Mouse (Mus musculus) brain, embryonic 18.5 days (tissue): ENCODE measurements around the gene Cpeb3.
"Not testable (repeated sequence)": the region's sequence is repeated elsewhere in the genome, so short reads cannot be mapped to it uniquely, and the experiment has no call there.

Experiments used
- DNase-seq: peaks from one replicate; pipeline ENCODE4 v3.0.0-alpha.2; 2012; ENCODE audit warnings: low read depth, low spot score

Cpeb3 gene

DNA sequence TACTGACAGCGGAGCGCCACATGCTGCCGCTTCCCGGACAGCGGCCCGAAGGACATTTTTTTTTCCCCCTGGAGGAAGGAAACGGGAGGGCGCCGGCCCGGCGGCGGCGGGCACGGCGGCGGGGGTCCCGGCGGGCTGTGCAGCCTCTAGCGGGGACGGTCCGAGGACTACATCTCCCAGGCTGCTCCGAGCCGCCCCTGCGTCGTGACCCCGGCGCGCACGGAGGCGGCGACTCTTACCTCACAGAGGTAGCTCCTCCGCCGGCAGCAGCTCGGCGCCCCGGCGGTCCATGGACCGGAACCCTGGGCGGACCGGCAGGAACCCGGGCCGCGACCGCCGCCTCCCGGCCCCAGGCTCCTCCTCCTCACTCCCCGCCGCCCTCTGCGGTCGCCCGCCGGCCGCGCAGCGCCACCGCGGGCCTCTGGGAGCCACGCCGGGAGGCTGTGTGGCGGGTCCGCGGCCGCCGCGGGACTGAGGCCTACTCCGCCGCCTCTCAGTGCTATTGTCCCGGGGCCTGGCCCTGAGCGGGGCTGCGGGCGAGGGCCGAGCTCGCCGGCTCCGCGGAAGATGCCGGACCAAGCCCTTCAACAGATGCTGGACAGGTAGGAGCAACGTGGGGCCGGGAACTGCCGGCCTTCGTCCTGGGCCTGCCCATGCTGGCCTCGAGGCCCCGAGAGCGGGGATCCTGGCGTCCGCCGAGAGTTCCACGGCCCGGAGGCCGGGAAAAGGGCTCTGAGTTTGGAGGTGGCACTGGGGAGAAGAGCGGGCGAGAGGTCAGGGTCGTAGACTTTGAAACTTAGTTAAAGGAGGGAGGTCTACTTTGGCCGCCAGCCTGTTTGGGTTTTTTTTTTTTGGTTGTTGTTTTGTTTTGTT, 862 bp downstream of the Cpeb3 start, which contains the start of gene March5:
Gene March5 (plus strand): TSS at position 241 of the 873 bp plus-strand sequence.
- peak; percentile 76 for DNase-seq

DNA sequence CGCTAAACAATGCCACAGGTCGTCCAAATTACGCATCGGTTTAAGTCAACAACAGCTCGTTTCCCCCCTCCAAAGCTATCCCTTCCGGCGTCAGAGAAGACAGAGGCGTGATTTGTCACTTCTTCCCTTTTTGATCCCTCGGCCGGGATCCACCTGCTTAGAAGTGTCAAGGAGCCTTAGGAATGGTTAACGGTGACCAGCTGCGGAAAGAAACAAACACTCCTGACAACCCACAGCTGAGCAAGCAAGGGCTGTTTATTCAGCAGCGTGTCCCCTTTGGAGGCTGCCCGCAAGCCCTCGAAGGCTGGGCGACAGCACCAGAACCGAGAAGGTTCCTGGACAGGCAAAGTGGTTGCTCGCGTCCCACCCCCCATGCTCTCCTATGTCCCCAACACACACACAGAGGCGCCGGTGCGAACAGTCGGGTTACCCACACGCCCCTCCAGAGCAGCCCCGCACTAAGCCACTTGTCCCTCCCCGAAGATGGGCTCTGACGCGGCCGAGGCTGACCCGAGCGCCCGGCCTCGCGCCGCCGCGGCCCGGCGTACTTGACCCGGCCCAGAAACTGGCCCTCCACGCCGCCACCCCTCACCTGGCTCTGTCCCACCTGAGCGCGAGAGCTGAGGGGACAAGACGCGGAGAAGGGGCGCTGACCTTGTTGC, 1.6 kb downstream of the Cpeb3 start:
- DNase-seq = no peak

DNA sequence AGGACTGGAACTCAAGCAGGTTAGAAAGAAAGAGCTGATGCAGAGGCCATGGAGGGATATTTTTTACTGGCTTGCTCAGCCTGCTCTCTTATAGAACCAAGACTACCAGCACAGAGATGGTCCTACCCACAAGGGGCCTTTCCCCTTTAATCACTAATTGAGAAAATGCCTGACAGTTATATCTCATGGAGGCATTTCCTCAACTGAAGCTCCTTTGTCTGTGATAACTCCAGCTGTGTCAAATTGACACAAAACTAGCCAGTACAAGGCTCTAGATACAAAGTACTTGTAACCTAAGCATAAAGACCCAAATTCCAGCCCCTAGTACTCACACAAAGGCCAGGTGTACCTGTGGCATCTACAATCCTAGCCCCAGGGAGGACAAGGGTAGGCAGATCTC, 3.2 kb downstream of the Cpeb3 start:
- DNase-seq = not testable (repeated sequence)

DNA sequence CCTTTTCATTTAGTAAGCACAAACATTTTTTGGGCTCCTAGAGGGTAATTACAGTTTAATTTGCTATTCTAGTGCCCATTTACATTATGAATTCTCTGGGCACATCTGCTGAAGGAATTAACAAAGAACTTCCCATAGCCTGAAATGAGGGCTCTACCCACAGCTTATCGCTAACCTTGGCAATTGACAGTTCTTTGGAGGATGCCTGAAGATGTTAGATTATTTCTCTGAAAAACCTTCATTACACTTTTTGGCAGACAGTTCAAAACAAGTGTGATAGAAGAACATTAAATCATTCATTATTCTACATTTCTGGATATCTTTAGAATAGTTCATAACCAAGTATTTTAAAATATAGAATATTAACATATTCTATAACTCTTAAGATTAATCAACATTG, 5.0 kb downstream of the Cpeb3 start:
- DNase-seq = no peak

DNA sequence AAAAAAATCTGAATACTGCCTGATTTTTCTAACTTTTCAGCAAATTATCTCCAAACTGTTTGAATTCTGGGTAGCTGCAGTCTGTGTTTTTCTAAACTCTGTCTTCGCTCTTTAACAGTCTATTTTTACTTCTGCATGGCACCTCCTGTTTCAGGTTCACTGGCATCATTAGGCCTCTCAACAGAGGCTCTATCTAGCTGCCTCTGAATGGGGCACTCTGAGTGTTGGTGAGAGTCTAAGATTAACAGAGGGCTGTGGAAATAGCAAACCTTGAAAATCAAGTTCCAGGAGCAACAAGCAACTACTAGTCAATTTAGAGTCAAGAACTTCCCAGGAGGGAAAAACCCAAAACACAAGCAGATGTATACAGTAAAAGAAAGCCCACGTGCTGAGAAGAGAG, 8.5 kb downstream of the Cpeb3 start:
- no peak for DNase-seq

DNA sequence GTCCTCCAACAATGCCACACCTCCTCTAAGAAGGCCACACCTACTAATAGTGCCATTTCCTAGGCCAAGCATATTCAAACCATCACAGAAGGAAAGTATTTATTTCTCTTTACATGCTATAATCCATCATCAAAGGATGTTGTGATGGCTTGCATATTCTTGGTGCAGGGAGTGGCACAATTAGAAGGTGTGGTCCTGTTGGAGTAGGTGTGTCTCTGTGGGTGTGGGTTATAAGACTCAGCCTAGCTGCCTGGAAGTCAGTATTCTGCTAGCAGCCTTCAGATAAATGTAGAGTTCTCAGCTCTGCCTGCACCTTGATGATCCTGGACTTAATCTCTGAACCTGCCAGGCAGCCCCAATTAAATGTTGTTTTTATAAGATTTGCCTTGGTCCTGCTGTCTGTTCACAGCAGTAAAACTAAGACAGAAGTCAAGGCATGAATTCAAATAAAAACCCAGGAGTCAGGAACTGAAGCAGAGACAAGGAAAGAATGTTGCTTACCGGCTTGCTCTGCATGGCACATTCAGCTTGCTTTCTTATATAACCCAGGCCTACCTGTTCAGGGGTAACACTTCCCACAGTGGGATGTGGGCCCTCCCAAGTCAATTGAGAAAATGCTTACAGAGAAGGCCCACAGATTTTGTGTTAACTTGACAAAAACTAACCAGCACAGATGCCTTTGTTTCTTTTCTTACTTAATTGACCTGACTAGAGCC, 10.1 kb downstream of the Cpeb3 start:
- DNase-seq = no peak

DNA sequence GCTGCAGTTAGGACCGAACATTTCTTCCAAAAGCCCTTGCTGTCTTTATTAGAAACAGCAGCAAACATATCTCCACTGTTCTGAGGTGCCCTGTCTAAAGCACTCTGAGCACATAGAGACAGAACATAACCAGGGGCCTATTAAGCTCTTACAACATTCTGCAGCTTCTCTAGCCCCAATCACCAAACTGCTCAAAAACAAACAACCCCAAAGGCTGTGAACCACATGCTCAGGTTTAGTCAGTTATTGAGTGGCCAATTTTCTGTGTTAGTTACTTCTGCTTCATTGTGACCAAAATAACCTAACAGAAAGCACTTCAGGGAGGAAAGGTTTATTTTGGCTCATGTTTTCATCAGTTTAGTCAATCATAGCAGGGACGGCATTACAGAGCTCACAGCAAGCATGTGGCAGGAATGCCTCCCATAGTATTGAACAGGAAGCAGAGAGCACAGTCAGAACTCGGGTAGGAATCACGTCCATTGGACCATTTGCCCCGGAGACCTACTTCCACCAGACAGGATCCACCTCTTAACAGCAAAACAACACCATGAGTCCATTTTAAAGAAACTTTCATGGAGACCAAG, 15.8 kb downstream of the Cpeb3 start:
- DNase-seq = no peak

DNA sequence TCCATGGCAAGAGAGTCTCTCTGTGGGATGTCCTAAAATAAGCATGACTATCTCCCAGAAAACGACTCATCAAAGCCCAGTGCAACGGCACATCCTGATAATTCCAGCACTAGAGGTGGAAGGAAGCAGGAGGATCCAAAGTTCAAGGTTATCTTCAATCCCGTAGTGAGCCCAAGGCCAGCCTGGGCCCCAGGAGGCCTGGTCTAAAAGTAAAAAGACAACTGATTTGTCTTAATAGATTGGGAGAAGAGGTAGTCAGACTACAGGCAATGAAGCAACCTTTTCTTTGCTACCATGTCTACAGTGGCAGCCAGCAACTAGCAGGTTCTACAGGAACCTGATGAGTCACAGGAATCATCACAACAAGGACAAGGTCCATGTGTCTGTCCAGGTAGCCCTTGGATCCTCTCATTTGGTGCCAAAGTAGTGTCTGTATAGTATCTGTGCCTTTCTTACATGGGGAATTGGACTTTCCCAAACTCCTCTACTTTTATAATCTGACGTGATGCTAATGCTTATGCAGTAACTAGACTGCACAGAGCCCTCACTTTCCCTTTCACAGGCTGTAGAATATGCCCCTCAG, 19.9 kb downstream of the Cpeb3 start:
- DNase-seq = no peak

DNA sequence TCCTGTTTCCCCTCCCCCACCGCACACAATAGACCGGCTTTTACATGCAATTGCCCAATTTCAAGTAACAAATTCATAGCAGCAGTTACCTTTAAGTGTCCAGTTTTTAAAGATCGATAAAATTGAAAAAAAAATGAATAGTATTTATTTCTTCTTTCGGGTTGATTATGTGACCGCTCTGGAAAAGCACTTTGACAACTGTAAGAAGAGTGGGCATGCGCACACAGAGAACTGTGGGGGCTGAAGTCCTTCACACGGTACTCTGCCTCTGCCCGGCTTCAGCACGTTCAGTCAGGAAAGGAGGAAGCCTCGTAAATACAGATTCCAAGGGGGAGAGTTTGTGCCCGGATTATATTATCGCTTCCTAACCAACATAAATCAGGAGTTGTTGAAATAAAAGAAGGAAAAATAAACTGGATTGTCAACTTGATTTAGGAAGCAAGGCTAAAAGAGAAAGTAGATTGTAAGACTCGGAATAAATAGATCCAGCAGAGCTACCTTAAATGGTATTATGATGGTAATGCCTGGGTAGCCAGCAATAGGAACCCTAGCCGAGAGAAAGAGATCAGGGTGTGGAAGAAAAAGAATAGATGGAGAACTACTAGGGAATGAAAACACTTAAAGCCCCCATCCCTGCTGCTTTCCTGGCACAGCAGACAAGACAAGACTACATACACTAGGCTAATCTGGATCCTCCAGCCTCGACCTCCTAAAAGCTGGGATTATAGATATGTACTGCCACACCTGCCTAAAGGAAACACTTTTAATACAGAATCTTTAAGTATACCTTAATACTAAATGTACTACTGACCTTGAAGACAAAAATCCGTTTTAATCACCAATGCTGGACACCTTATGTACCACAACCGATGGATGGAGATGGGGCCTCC, 30.3 kb downstream of the Cpeb3 start:
- no peak for DNase-seq

DNA sequence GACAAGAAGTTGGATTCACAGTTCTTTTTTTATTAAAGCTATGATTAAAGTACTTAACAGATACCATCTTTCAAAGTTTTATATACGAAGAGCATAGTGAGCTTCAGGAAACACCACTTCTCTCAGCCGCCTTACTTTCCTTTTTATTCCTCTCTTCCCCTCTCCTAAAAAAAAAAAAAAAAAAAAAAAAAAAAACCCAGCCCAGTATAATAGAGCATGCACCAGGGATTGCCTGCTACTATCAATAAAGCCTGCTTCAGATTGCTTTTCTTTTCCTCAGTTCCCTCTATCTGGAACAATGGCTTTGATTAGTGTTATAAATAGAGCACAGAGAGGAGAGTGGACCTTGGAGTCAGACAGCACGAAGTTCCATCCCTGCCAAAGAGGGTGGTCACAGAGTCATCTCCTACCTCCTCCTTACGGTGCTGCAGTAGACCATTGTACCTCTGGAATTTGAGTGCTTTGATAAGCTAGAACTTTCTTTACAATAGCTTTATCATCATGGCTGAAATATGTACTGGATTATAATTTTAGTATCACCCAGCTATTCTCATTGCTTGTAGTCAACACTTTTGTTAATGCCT, 31.4 kb downstream of the Cpeb3 start:
- no peak for DNase-seq

DNA sequence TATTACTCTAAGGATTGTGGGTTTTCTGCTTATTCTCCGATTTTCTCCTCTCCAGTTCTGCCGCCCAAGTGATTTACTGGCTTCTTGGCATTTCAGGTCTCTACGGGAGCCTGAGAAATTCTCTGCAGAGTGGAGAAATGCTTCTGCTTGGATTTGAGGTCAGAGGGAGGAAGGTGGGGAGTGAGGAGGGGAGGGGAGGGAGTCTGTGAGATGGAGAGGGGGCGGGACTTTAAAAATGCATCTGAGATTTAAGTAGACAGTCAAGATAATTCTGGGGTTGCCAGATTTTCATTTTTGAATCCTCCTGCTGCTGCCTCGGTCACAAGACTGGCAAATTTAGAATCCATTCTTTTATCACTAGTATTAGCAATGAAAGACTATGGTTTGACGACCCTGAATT, 32.5 kb downstream of the Cpeb3 start:
- no peak for DNase-seq

DNA sequence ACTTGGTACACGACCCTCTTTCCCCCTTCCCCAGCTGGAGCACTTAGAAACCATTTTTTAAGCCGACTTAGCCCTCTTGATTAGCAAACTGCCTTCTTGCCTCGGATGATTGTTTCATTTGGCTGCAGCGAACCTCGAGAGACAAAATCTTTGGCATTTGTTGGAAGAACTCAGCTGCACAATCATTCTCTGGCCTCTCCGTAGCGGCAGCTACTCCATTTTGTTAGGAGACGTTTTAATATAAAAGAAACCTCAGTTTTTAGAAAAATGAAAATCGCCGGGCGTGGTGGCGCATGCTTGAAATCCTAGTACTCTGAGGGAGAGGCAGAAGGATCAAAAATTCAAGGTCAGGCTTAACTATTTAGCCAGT, 33.0 kb downstream of the Cpeb3 start:
- DNase-seq = no peak

DNA sequence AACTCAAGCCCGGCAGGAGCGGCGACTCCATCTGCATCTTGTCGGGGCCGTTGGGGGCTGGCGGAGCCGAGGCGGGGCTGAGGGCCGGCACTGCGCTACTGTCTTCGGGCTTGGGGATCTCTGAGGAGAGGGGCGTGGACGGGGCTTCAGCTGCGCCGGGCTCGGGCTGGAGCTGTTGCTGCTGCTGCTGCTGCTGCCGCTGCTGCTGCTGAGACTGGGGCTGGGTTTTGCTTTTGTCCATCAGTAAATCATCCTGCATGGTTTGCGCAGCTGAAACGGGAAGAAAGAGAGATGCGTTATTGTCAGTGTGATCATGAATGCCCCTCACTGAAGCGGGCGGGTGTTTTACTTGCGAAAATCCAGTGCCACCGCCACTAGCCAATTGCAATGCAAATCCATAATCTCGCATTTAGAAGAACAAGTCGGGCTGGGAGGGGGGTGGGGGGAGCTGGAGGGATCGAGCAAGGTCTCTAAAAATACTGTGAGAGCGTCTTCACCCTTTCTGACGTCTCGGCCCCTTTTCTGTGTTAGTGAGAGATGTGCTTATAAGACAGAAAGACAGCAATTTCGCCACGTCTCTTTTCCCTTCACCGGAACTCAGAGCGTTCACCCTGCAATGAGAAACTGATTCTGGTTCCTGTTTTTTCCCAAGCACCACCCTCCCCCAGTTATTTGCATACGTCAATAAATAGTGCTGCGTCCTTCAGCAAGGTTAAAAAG, 33.5 kb downstream of the Cpeb3 start:
- no peak for DNase-seq

DNA sequence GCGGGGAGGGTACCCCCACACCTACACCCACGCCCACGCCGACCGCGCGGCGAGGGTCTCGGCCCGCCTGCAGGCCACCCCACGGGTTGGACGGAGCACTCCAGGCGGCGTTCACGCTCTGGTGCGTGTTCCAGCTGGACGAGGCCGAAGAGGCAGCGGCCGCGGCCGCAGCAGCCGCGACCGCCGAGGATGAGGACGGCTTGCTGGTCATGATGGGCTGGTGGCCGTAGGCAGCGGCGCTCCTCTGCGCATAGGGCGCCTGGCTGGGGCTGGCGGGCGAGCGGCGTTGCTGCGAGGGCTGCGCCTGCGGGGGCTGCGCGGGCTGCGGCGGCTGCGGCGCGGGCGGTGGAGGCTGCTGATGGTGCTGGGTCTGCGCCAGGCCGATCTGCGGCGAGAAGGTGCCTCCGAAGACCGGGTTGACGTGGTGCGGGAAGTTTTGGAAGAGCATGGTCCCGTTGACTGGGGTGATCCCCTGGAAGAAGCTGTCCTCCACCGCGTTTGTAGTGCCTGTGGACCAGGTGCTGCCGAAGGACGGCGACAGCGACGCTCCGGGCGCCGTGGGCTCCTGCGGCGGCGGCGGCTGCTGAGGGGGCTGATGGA, 34.2 kb downstream of the Cpeb3 start:
- no peak for DNase-seq

DNA sequence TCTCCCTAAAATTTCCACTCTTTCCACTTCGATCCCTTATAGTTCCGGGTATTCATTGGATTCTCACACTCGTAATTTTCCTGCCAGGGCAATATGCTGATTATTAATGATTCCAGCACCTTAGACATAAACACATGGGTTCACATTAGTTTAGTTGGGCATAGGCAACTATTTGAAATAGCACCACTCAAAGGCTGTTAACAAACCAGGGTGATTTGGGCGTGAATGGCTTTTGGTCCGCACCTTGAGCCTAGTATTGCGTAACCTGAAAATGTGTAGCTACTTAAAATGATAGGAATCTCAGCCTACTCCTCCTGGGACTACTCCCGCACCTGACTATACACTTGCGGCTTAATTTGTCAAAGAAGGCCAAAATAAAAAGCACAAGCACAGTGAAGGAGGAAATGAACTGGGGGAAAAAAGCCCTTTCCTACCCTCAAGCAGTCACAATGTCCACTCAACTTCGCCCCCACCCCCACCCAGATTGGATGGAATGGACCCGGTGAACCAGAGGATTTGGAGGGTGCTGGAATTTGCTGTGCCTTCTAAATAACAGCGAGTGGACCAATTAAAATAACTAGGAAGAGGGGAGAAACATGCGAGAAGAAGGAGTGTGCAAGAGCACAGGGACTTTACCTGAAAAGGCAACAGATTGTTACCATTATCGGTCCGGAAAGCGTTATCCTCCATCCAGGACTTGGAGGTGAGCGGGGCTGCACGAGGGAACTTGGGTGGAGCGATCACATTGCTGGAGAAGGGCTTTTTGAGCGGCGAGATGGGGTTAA, 34.9 kb downstream of the Cpeb3 start:
- DNase-seq = no peak

DNA sequence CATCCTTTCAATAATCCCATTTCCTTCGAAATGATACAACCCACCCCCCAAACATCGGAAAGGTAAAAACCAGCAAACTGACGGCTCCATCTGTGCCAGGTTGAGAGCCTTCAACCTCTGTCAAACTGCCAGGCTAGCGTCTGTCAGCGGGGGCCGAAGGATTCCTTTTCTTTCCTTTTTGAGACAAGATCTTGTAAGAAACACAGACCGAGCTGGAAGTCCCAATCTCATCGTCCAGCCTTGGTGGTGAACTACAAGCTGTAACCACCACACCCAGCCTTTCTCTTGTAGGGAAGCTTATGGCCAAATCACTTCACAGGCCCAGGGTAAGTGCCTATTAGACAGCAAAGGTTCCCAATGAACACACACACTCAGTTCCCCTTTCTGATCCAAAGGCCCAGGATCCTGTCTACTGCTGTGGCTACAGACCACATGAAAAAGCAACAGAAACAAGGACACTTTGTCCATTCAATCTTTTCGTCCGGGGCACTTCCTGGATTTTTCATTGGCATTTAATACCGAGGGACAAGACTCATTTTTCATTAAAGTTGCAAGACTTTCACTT, 35.8 kb downstream of the Cpeb3 start:
- DNase-seq = no peak

DNA sequence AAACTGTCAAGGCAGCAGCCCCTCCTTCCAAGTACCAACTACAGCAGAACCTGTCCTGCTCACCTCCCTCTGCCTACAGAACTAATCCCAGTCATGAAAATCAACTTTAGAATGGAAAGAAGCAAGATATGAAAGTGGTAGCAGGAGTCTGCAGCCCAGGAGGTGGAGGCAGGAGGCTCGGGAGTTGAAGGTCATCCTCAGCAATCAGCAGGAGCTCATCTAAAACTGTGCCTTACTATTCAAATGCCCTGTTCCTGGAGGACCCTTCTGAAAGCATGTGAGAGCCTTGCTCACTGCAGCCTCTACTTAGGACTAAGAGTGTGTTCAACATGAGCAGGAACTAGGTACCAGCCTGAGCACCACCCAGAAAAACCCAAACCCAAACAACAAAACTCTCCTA, 36.3 kb downstream of the Cpeb3 start:
- DNase-seq = no peak

DNA sequence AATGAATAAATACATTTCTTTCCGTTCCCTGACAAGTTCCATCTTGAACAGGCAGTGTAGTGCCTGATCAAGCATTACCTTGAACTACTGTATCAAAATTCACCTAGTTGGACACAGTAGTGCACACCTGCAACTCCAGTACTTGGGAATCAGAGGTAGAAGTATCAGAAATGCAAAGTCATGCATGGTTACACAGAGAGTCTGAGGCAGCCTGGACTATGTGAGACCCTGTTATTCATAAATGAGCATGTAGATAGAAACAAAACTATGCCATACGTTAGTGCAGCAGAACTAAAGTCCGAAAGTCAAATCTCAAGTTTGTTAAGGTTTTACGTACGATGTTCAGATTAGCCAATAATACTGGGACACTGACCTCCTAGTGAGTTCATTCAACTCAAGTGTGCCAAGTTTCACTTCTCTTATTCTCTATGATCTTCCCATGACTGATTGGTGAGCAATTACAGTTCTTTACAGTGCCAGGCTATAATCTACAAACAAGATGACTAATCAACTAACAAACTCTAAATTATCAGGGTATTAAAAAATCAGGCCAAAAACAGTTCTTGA, 51.5 kb downstream of the Cpeb3 start:
- DNase-seq = no peak
